Mouse (Mus musculus) C2C12 (cell line): ENCODE results near the gene Ttc32.

Experiments
- CTCF ChIP-seq: IDR thresholded peaks from one replicate; pipeline ENCODE4 v1.5.1; 2011; ENCODE audit not compliant: control insufficient read depth, insufficient read depth, insufficient read length
- FOSL1 ChIP-seq: IDR thresholded peaks from one replicate; pipeline ENCODE4 v1.8.0; 2011; ENCODE audit warnings: mild to moderate bottlenecking, low read length; ENCODE audit not compliant: poor library complexity, insufficient read depth, severe bottlenecking
- MAX ChIP-seq: IDR thresholded peaks from one replicate; pipeline ENCODE4 v1.6.1; 2011; ENCODE audit warnings: mild to moderate bottlenecking, control low read depth
- MYOD1 ChIP-seq: IDR thresholded peaks from one replicate; pipeline ENCODE4 v1.6.1; 2011; ENCODE audit warnings: low read depth; ENCODE audit not compliant: control insufficient read depth, insufficient read length
- USF1 ChIP-seq: IDR thresholded peaks from one replicate; pipeline ENCODE4 v1.6.1; 2011; ENCODE audit warnings: low read depth, mild to moderate bottlenecking, control low read depth, moderate library complexity

GRCm38 (mm10) chr12:9046674-9047073, 16.9 kb downstream of the Ttc32 start:
- TF ChIP-seq CTCF (no peak), MYOD1 (no peak), FOSL1 (no peak), USF1 (no peak), MAX (no peak)
